Mouse (Mus musculus): ENCODE measurements around the gene Perp.

DNA sequence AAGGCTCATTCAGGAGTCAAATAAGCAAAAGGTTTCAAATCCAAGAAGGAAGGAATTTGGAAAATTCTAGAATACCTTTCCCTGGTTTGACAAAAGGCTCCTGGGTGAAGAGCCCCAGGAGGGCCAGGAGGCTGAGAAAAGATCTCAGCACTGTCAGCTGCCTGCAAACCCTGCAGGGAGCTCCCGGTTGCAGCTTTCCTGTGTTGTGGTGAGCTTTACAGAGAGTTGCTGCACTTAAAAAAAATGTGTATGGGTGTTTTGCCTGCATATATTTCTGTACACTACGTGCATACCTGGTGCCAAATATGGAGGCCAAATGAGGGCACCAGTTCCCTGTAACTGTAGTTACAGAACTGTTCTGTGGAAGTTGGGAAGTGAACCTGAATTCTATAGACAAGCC, 16.9 kb upstream of the Perp start:
- TF ChIP-seq GATA1 (IDR thresholded peaks at IDR 0.05; ENCODE audit: low read length): no peak
- TF ChIP-seq TAL1 (IDR thresholded peaks at IDR 0.05; ENCODE audit: low read length): no peak
